Mouse (Mus musculus) limb, embryonic 11.5 days (tissue): Measurements from ENCODE around the gene Runx2. TPM values are rescaled to one million over a fixed set of nuclear protein-coding genes. Genes with fewer than 3 reads are reported as not detected.

ENCODE experiments used
- ATAC-seq: fragments of 200-750 bp; cut with Nextera tagmentation; 2 replicates; pipeline ENCODE4 v1.8.0; 2017; ENCODE audit warnings: low read depth; ENCODE audit not compliant: insufficient number of reproducible peaks, low FRiP score, low TSS enrichment
- DNase-seq: peaks from one replicate; pipeline ENCODE4 v3.0.0-alpha.2; 2015; ENCODE audit warnings: low spot score
- H3K27ac ChIP-seq: fragments of 300-500 bp; sonication (generic); replicated peaks from 2 replicates; pipeline ENCODE4 v1.5.1; 2014; ENCODE audit warnings: low read depth, mild to moderate bottlenecking, low read length
- H3K27me3 ChIP-seq: fragments of 300-500 bp; sonication (generic); 2 replicates; pipeline ENCODE4 v1.6.1; 2014; ENCODE audit warnings: mild to moderate bottlenecking, low read length, mixed read lengths; ENCODE audit not compliant: control insufficient read depth, insufficient read depth
- H3K36me3 ChIP-seq: fragments of 300-500 bp; sonication (generic); 2 replicates; pipeline ENCODE4 v1.6.1; 2014; ENCODE audit warnings: mild to moderate bottlenecking, low read length, moderate library complexity, mixed read lengths; ENCODE audit not compliant: control insufficient read depth, insufficient read depth
- H3K4me1 ChIP-seq: fragments of 300-500 bp; sonication (generic); 2 replicates; pipeline ENCODE4 v1.6.1; 2014; ENCODE audit warnings: low read length, mixed read lengths; ENCODE audit not compliant: control insufficient read depth, insufficient read depth
- H3K4me2 ChIP-seq: fragments of 300-500 bp; sonication (generic); 2 replicates; pipeline ENCODE4 v1.6.1; 2014; ENCODE audit warnings: low read depth, mild to moderate bottlenecking, moderate library complexity; ENCODE audit not compliant: severe bottlenecking
- H3K4me3 ChIP-seq: fragments of 300-500 bp; sonication (generic); 2 replicates; pipeline ENCODE4 v1.5.1; 2014; ENCODE audit warnings: low read depth, low read length
- H3K9ac ChIP-seq: fragments of 300-500 bp; sonication (generic); 2 replicates; pipeline ENCODE4 v1.6.1; 2014; ENCODE audit warnings: mild to moderate bottlenecking, low read length
- H3K9me3 ChIP-seq: fragments of 300-500 bp; sonication (generic); 2 replicates; pipeline ENCODE4 v1.6.1; 2016; ENCODE audit warnings: low read length; ENCODE audit not compliant: control insufficient read depth
- WGBS: fragments of 180-500 bp; shearing (Covaris S2); extraction: QIAGEN DNeasy Blood & Tissue Kit; methylation state at CpG from one replicate; pipeline ENCODE4 v1.1.7; 2014; 5-methylcytosine and 5-hydroxymethylcytosine counted together
- polyA plus RNA-seq: library from polyadenylated mRNA; unstranded; fragments of >200 nt; fragmentation: Nextera tagmentation; extraction: Ambion mirVana; gene quantifications from 2 replicates; pipeline ENCODE4 v1.2.1, GENCODE M21; 2014

Runx2 gene
- polyA plus RNA-seq, 1 experiment from 2014 or later: 5.8 TPM

DNA sequence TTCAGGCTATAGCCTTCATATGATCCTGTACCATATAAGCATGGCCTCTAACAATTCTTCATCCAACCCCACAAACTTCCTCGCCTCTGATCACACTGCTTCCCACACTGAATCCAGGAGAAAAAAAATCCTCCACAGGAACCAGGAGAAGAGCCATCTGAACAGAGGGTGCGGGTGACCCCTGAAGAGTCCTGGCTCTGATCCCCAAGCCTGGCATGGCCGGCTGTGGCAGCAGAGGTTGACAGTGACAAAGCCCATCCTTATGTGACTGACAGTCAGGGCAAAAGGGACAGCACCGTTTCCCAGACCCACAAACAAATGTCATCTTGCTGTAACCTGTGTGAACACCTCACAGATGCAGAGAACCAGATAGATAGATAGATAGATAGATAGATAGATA lies 335.1 kb downstream of the Runx2 start:
- ATAC-seq (no peak), DNase-seq (no peak)
- H3K9me3 ChIP-seq: no peaks in the 10 kb centered on the region
- no peaks in the 10 kb centered on the region for H3K36me3 ChIP-seq
- H3K27ac ChIP-seq: no peak overlapping the region
- H3K4me2 ChIP-seq: no peak overlapping the region
- H3K9ac ChIP-seq: no peak overlapping the region
- no peaks in the 10 kb centered on the region for H3K4me1 ChIP-seq
- H3K4me3 ChIP-seq: no peak overlapping the region
- H3K27me3 ChIP-seq: no peaks in the 10 kb centered on the region
- WGBS: 76% methylated on average over 4 of the region's 4 CpGs

DNA sequence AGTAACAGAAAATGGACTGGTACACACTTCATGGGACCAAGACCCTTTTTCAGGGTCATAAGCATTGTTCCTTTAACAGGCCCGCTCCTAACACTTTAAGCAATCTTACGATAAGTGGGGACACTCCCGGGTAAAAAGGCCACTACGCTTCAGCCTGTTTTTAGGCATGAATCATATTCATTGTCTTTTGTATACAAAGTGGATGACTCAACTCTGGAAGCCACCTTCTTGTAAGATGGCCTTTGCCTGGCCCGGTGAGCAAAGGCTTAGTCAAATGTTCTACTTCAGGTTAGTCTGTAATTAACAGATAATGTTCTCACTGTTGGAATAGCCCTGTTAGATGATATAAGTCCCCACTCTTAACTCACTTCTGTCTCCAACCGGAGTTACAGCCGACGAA lies 338.7 kb downstream of the Runx2 start:
- Histone ChIP-seq H3K4me3 (no peak overlapping the region), H3K9ac (no peak overlapping the region), H3K27me3 (no peaks in the 10 kb centered on the region), H3K36me3 (no peaks in the 10 kb centered on the region), H3K9me3 (no peaks in the 10 kb centered on the region), H3K4me1 (no peaks in the 10 kb centered on the region), H3K4me2 (no peak overlapping the region), H3K27ac (no peak overlapping the region)
- no peak for DNase-seq
- no peak for ATAC-seq
- WGBS: 96% methylated on average over 8 of the region's 8 CpGs

DNA sequence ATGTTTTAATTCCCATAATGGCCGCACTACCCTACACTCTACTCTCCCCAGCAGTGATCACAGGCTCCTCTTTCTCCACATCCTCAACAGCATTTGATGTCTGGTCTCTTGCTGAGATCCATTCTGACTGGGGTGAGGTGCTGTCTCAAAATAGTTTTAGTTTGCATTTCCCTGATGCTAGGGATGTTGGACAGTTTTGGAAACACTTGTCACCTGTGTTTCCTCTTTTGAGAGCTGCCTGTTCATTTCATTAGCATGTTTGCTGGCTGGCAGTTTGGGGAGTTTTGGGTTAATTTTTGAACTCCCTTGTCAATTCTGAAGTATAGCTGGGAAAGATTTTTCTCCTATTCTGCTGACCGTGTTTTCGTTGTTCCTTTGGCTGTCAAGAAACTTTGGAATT lies 340.3 kb downstream of the Runx2 start:
- ATAC-seq (no peak), DNase-seq (no peak)
- Histone ChIP-seq H3K4me2 (no peak overlapping the region), H3K36me3 (no peaks in the 10 kb centered on the region), H3K4me3 (no peak overlapping the region), H3K9ac (no peak overlapping the region), H3K9me3 (no peaks in the 10 kb centered on the region), H3K27me3 (no peaks in the 10 kb centered on the region), H3K4me1 (no peaks in the 10 kb centered on the region), H3K27ac (no peak overlapping the region)
- 74% methylated on average over 3 of the region's 3 CpGs for WGBS

DNA sequence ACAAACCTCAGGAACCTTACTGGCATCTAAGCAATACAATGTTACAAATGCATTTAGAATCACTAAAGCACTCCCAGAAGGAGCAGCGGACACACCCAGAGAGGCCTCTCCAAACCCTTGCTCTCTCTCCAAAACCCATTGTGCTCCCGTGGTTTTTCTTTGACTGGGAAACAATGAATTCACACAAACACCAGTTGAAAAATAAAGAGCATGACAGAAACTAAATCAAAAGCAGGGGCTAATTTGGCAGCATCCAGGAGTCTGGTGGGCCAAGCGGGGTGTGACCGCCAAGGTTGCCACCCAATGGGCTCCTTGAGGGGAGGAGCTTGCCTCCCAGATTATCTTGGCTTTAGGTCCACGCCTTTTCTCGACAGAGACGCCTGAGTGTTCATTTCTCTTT lies 341.9 kb downstream of the Runx2 start:
- H3K9ac ChIP-seq: no peak overlapping the region
- WGBS: 82% methylated on average over 7 of the region's 7 CpGs
- H3K36me3 ChIP-seq: no peaks in the 10 kb centered on the region
- H3K9me3 ChIP-seq: no peaks in the 10 kb centered on the region
- H3K4me2 ChIP-seq: no peak overlapping the region
- no peaks in the 10 kb centered on the region for H3K4me1 ChIP-seq
- ATAC-seq (no peak), DNase-seq (no peak)
- no peaks in the 10 kb centered on the region for H3K27me3 ChIP-seq
- no peak overlapping the region for H3K4me3 ChIP-seq
- H3K27ac ChIP-seq: no peak overlapping the region

DNA sequence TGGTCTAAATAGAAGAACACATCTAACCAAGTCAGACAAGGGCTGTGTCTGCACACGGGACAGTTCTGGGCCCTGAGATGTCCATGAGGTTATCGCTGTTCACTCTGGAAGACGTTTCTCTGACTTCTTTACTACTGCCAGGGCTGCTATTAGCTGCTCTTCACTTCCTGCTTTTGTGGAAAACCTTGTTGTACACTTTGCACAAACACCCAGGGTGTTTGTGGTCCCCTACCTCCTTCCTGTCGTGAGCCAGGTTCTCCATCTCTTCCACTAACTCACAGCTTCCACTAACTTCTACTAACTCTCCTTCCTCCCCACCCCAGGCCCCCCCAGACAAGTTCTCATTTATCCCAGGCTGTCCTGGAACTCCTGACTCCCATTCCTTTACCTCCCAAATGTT lies 350.9 kb downstream of the Runx2 start:
- no peak overlapping the region for H3K4me2 ChIP-seq
- H3K27me3 ChIP-seq: no peaks in the 10 kb centered on the region
- no peak for ATAC-seq
- H3K9me3 ChIP-seq: no peaks in the 10 kb centered on the region
- no peak overlapping the region for H3K27ac ChIP-seq
- no peaks in the 10 kb centered on the region for H3K36me3 ChIP-seq
- no peaks in the 10 kb centered on the region for H3K4me1 ChIP-seq
- no peak for DNase-seq
- H3K4me3 ChIP-seq: no peak overlapping the region
- no peak overlapping the region for H3K9ac ChIP-seq
- WGBS: 83% methylated on average over 4 of the region's 4 CpGs

DNA sequence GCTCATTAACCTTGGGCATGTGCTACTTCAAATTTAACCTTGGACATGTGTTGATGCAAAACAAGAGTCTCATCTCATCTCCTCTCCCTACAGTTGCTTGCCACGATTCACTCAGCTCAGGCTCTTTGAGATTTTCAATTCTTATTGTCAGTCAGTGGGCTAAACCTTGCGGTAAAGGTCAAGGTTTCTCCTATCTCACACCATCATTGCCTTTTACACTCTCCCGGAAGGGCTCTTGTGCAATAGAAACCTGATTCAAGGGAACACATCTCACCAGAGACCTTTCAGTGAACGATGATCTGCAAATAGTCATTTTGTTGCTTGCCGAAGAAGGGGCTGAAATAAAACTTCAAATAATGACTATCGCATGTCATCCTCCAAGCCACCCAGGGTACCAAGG lies 354.4 kb downstream of the Runx2 start:
- Histone ChIP-seq H3K4me3 (no peak overlapping the region), H3K36me3 (no peaks in the 10 kb centered on the region), H3K9ac (no peak overlapping the region), H3K4me2 (no peak overlapping the region), H3K27me3 (no peaks in the 10 kb centered on the region), H3K27ac (no peak overlapping the region), H3K4me1 (no peaks in the 10 kb centered on the region), H3K9me3 (no peaks in the 10 kb centered on the region)
- DNase-seq (no peak), ATAC-seq (no peak)
- WGBS: 93% methylated on average over 6 of the region's 6 CpGs

DNA sequence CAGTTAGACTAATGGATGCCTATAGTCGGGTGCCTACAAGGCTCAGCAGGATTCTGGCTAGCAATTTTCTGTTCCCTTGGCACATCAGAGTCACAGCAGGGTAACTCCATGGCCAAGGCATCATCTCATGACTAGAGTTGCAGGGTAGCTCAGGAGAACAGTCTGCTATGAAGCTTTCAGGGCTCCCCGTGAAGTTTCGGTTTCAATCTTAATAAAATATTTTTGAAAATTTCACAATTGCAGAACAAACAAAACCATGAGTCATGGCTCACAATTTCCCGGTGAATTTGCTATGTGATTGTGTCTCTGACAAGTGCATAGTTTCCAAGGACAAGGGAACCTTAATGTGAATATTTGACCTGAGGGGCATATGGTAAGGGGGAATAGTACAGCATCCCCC lies 355.6 kb downstream of the Runx2 start:
- DNase-seq: no peak
- Histone ChIP-seq H3K4me2 (no peak overlapping the region), H3K27ac (no peak overlapping the region), H3K9me3 (no peaks in the 10 kb centered on the region), H3K27me3 (no peaks in the 10 kb centered on the region), H3K9ac (no peak overlapping the region), H3K36me3 (no peaks in the 10 kb centered on the region), H3K4me3 (no peak overlapping the region), H3K4me1 (no peaks in the 10 kb centered on the region)
- no peak for ATAC-seq
- WGBS: 96% methylated on average over 4 of the region's 4 CpGs

DNA sequence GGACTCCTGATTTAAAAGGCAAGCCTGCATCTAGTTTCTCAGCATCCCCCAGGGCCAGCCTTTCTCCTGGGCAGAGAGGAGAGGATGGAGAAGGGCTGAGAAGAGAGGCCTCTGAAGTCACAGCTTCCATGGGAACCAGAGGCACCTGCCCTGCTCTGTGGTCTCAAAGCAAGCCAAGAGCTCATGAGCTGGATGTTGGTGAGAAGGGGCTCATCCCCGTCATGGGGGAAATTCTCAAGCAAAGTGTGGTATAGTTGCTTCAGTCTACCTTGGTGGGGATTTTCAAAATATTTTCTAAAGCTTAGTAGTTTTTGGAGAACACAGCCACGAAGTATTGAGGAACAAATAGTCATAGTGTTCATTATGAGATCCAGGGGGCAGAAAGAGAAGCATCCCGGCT lies 357.9 kb downstream of the Runx2 start:
- Histone ChIP-seq H3K9ac (no peak overlapping the region), H3K27me3 (no peaks in the 10 kb centered on the region), H3K4me1 (no peaks in the 10 kb centered on the region), H3K36me3 (no peaks in the 10 kb centered on the region), H3K4me2 (no peak overlapping the region), H3K27ac (no peak overlapping the region), H3K9me3 (no peaks in the 10 kb centered on the region), H3K4me3 (no peak overlapping the region)
- ATAC-seq (no peak), DNase-seq (no peak)
- 85% methylated on average over 3 of the region's 3 CpGs for WGBS
